Mouse (Mus musculus) forebrain, embryonic 11.5 days (tissue): Measurements from ENCODE around the gene Me3. TPM values are rescaled to one million over a fixed set of nuclear protein-coding genes. Genes with fewer than 3 reads are reported as not detected.

Experiments used
- ATAC-seq: fragments of 200-750 bp; cut with Nextera tagmentation; replicated peaks from 2 replicates; pipeline ENCODE4 v1.8.0; 2017; ENCODE audit warnings: moderate TSS enrichment; ENCODE audit not compliant: low FRiP score
- DNase-seq: peaks from one replicate; pipeline ENCODE4 v3.0.0-alpha.2; 2017; ENCODE audit warnings: low spot score
- H3K27ac ChIP-seq: fragments of 300-500 bp; sonication (generic); 2 replicates; pipeline ENCODE4 v1.5.1; 2014; ENCODE audit warnings: low read depth, low read length
- H3K27me3 ChIP-seq: fragments of 300-500 bp; sonication (generic); 2 replicates; pipeline ENCODE4 v1.6.1; 2014; ENCODE audit warnings: mild to moderate bottlenecking, low read length, mixed read lengths; ENCODE audit not compliant: control insufficient read depth, insufficient read depth
- H3K36me3 ChIP-seq: fragments of 300-500 bp; sonication (generic); 2 replicates; pipeline ENCODE4 v1.6.1; 2014; ENCODE audit warnings: mild to moderate bottlenecking, low read length, moderate library complexity, mixed read lengths; ENCODE audit not compliant: control insufficient read depth, insufficient read depth
- H3K4me1 ChIP-seq: fragments of 300-500 bp; sonication (generic); replicated peaks from 2 replicates; pipeline ENCODE4 v1.6.1; 2014; ENCODE audit warnings: low read length, mixed read lengths; ENCODE audit not compliant: control insufficient read depth, insufficient read depth
- H3K4me2 ChIP-seq: fragments of 300-500 bp; sonication (generic); 2 replicates; pipeline ENCODE4 v1.6.1; 2014; ENCODE audit warnings: low read depth, mild to moderate bottlenecking, low read length, moderate library complexity, mixed read lengths; ENCODE audit not compliant: severe bottlenecking
- H3K4me3 ChIP-seq: fragments of 300-500 bp; sonication (generic); 2 replicates; pipeline ENCODE4 v1.5.1; 2014; ENCODE audit warnings: low read depth, low read length
- H3K9ac ChIP-seq: fragments of 300-500 bp; sonication (generic); 2 replicates; pipeline ENCODE4 v1.6.1; 2014; ENCODE audit warnings: low read length
- H3K9me3 ChIP-seq: fragments of 300-500 bp; sonication (generic); 2 replicates; pipeline ENCODE4 v1.6.1; 2016; ENCODE audit warnings: low read length, mixed read lengths; ENCODE audit not compliant: control insufficient read depth
- WGBS: fragments of 180-500 bp; shearing (Covaris S2); extraction: QIAGEN DNeasy Blood & Tissue Kit; methylation state at CpG from one replicate; pipeline ENCODE4 v1.1.7; 2014; 5-methylcytosine and 5-hydroxymethylcytosine counted together
- polyA plus RNA-seq: library from polyadenylated mRNA; unstranded; fragments of >200 nt; fragmentation: Nextera tagmentation; extraction: Ambion mirVana; gene quantifications from 2 replicates; pipeline ENCODE4 v1.2.1, GENCODE M21; 2014

Me3 gene
- polyA plus RNA-seq, 1 experiment from 2014 or later, result 0.90 TPM

DNA sequence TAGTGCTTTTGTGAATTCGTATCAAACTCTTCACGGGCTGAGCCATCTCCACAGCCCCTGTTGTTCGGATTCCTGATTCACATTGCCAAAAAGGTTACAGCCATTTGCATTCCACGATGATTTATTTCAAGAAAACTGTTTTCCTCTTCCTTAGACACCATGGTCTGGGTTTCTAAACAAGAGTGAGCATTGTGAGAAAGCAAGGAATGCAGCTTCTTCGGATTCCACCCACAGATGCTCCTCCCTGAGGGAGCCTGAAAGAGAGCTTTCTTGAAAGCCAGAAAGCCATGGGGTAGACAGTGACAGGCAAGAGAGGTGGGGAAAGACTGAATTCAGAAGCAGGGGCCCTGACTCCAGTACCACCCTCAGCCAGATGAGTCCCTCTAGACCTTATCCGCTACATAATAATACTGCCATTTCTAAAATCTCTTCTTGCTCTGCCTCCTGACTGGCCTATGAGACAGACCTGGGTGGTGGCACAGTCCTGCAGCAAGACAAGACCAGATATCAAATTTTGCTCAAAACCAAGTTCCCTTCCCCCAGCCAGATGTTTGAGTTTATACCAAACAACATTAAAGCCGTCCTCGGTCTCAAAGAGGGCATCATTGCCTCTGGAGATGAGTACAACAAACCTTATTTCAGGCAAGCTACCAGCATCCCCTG lies 166.3 kb downstream of the Me3 start:
- Histone ChIP-seq H3K9ac (no peak overlapping the region), H3K27ac (no peak overlapping the region), H3K4me2 (no peak overlapping the region), H3K4me1 (no peaks in the 10 kb centered on the region), H3K36me3 (no peaks in the 10 kb centered on the region), H3K4me3 (no peak overlapping the region), H3K9me3 (no peaks in the 10 kb centered on the region), H3K27me3 (no peaks in the 10 kb centered on the region)
- 68% methylated on average over 8 of the region's 8 CpGs for WGBS
- no peak for DNase-seq
- 0 out of 2 replicates have a peak, but pooled peaks have one; percentile 25 for ATAC-seq

- Histone ChIP-seq H3K4me3 (no peak overlapping the region), H3K9me3 (no peaks in the 10 kb centered on the region), H3K9ac (no peak overlapping the region), H3K27ac (no peak overlapping the region), H3K4me1 (no peaks in the 10 kb centered on the region), H3K27me3 (no peaks in the 10 kb centered on the region), H3K36me3 (no peaks in the 10 kb centered on the region), H3K4me2 (no peak overlapping the region)
- 73% methylated on average over 3 of the region's 3 CpGs for WGBS
- ATAC-seq (no peak), DNase-seq (no peak)
Measured at GRCm38 (mm10) chr7:89802447-89802846, 170.3 kb downstream of the Me3 start.

DNA sequence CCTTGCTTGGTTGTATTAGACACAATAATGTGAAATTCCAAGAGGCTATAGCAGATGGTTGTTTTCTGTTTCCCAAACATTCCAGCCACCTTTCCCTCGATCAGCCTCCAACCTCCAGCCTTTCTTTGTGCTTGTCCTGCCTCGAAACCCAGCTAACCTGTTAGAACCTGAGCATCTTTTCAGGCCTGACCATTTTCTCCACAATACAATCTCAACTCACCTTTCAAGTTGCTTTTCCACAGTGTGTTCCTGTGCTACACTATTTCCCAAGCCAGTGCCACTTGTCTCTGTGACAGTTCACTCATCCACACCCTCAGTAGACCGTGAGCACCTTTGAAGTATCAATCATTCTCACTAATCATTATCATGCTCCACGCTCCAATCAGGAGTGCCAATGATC lies 171.8 kb downstream of the Me3 start:
- Histone ChIP-seq H3K4me3 (no peak overlapping the region), H3K9ac (no peak overlapping the region), H3K4me2 (no peak overlapping the region), H3K27me3 (no peaks in the 10 kb centered on the region), H3K9me3 (no peaks in the 10 kb centered on the region), H3K4me1 (no peaks in the 10 kb centered on the region), H3K36me3 (no peaks in the 10 kb centered on the region), H3K27ac (no peak overlapping the region)
- DNase-seq (no peak), ATAC-seq (no peak)
- WGBS, result 92% methylated on average over 4 of the region's 4 CpGs

- H3K27ac ChIP-seq, result no peak overlapping the region
- no peak for DNase-seq
- H3K9ac ChIP-seq, result no peak overlapping the region
- H3K9me3 ChIP-seq, result no peaks in the 10 kb centered on the region
- no peaks in the 10 kb centered on the region for H3K4me1 ChIP-seq
- H3K4me3 ChIP-seq, result no peak overlapping the region
- no peak for ATAC-seq
- H3K4me2 ChIP-seq, result no peak overlapping the region
- H3K36me3 ChIP-seq, result no peaks in the 10 kb centered on the region
- WGBS, result 78% methylated on average over 2 of the region's 2 CpGs
- H3K27me3 ChIP-seq, result no peaks in the 10 kb centered on the region
Measured at GRCm38 (mm10) chr7:89809400-89809799, 177.2 kb downstream of the Me3 start.

GRCm38 (mm10) chr7:89828436-89829065 lies 196.4 kb downstream of the Me3 start:
- Histone ChIP-seq H3K9me3 (no peaks in the 10 kb centered on the region), H3K36me3 (no peaks in the 10 kb centered on the region), H3K27ac (no peak overlapping the region), H3K4me3 (no peak overlapping the region), H3K27me3 (no peaks in the 10 kb centered on the region), H3K9ac (no peak overlapping the region), H3K4me2 (no peak overlapping the region), H3K4me1 (no peaks in the 10 kb centered on the region)
- ATAC-seq, result no peak
- 87% methylated on average over 4 of the region's 4 CpGs for WGBS
- DNase-seq, result no peak

DNA sequence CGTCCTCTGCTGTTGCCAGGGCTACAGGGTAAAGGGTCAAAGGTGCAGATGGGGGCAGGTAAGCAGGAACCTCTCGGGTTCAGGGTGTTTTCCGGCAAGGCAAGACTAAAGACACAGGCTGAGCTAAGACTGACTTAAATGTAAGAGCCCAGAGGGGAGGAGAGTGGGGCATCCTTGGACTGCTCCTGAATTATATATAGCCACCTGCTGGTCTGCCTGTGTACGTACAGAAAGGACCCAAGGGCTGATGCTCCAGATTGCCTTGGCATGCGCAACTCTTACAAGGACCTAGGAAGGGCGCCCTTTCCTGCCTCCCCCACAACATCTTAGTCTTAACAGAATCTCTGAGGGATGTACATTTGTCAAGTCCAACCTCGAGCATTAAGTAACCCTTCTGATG lies 197.0 kb downstream of the Me3 start:
- no peaks in the 10 kb centered on the region for H3K4me1 ChIP-seq
- ATAC-seq (peak; percentile 67; the same call in 1 of the 2 replicates), DNase-seq (no peak)
- H3K27ac ChIP-seq, result no peak overlapping the region
- no peak overlapping the region for H3K4me2 ChIP-seq
- H3K4me3 ChIP-seq, result no peak overlapping the region
- no peaks in the 10 kb centered on the region for H3K36me3 ChIP-seq
- WGBS, result 63% methylated on average over 7 of the region's 7 CpGs
- H3K9ac ChIP-seq, result no peak overlapping the region
- no peaks in the 10 kb centered on the region for H3K27me3 ChIP-seq
- no peaks in the 10 kb centered on the region for H3K9me3 ChIP-seq

DNA sequence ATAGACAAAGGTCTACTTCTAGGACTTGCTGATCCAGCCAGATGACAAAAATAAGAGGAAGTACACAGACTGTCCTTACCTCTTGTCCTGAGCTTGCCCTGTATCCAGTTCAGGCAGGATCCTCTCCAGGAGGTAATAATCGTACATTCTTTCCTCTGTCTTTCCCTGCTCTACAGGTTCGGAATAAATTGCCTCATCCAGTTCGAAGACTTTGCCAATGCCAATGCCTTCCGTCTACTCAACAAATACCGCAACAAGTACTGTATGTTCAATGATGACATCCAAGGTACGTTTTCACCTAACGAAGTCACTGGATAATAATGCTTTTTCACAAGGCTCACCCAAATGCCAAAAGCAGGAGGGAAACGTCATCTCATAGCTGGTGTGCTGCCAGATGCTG lies 201.3 kb downstream of the Me3 start:
- no peaks in the 10 kb centered on the region for H3K9me3 ChIP-seq
- H3K4me1 ChIP-seq, result 0 out of 2 replicates have a peak, but pooled peaks cover 2% of the 10 kb centered on the region
- DNase-seq (no peak), ATAC-seq (no peak)
- H3K27ac ChIP-seq, result no peak overlapping the region
- 92% methylated on average over 8 of the region's 8 CpGs for WGBS
- no peaks in the 10 kb centered on the region for H3K27me3 ChIP-seq
- H3K36me3 ChIP-seq, result no peaks in the 10 kb centered on the region
- no peak overlapping the region for H3K4me3 ChIP-seq
- H3K9ac ChIP-seq, result no peak overlapping the region
- no peak overlapping the region for H3K4me2 ChIP-seq

- H3K4me3 ChIP-seq, result no peak overlapping the region
- no peaks in the 10 kb centered on the region for H3K27me3 ChIP-seq
- ATAC-seq, result no peak
- no peak overlapping the region for H3K9ac ChIP-seq
- H3K4me2 ChIP-seq, result no peak overlapping the region
- no peaks in the 10 kb centered on the region for H3K9me3 ChIP-seq
- H3K27ac ChIP-seq, result no peak overlapping the region
- no peaks in the 10 kb centered on the region for H3K36me3 ChIP-seq
- 89% methylated on average over 8 of the region's 8 CpGs for WGBS
- H3K4me1 ChIP-seq, result 0 out of 2 replicates have a peak, but pooled peaks cover 2% of the 10 kb centered on the region
- no peak for DNase-seq
Measured at GRCm38 (mm10) chr7:89835566-89835965, 203.4 kb downstream of the Me3 start.

- no peak overlapping the region for H3K9ac ChIP-seq
- no peak for DNase-seq
- 96% methylated on average over 7 of the region's 7 CpGs for WGBS
- H3K27me3 ChIP-seq, result no peaks in the 10 kb centered on the region
- no peak overlapping the region for H3K4me2 ChIP-seq
- no peaks in the 10 kb centered on the region for H3K36me3 ChIP-seq
- H3K9me3 ChIP-seq, result no peaks in the 10 kb centered on the region
- 0 out of 2 replicates have a peak, but pooled peaks cover 2% of the 10 kb centered on the region for H3K4me1 ChIP-seq
- H3K4me3 ChIP-seq, result no peak overlapping the region
- H3K27ac ChIP-seq, result no peak overlapping the region
- ATAC-seq, result no peak
Measured at GRCm38 (mm10) chr7:89836676-89837075, 204.5 kb downstream of the Me3 start.
